Mouse (Mus musculus) adrenal gland, adult 18-20 months (tissue): ENCODE data around the gene Ubl7. TPM values are rescaled to one million over a fixed set of nuclear protein-coding genes. Genes with fewer than 3 reads are reported as not detected.
"Not testable (repeated sequence)": the region's sequence is repeated elsewhere in the genome, so short reads cannot be mapped to it uniquely, and the experiment has no call there.

Experiments used
- DNase-seq, 2 experiments: peaks; one replicate each; pipeline ENCODE4 v3.0.0; 2021 to 2022; ENCODE audit warnings: low spot score in 2 of 2
- long read RNA-seq, 2 experiments: library from polyadenylated mRNA; stranded (forward); transcript quantifications; one replicate each; pipeline ENCODE4 v2.0.0; 2021
- total RNA-seq, 2 experiments: library from RNA; stranded (reverse); gene quantifications; 1 replicate in 1 of 2; 2 replicates in 1 of 2; pipeline ENCODE4 v1.2.3; 2021

The Ubl7 gene
- 10 to 100 TPM; 66.7 to 73.4 TPM for total RNA-seq
- long read RNA-seq, experiment 1, transcript Ubl7-208 (11 exons, 1,426 nt): minor isoform, 5 of 55 reads
- long read RNA-seq, experiment 1, transcript Ubl7-209 (11 exons, 1,319 nt): minor isoform, 13 of 55 reads
- long read RNA-seq, experiment 1, transcript Ubl7-201 (11 exons, 1,364 nt): major isoform, 30 of 55 reads
- long read RNA-seq, experiment 1, partial matches to known transcripts: 4 of 55 reads
- long read RNA-seq, experiment 1, other reads (novel, unspliced or antisense): 3 of 55 reads
- long read RNA-seq, experiment 2, transcript Ubl7-201 (11 exons, 1,364 nt): major isoform, 55 of 95 reads
- long read RNA-seq, experiment 2, transcript Ubl7-209 (11 exons, 1,319 nt): minor isoform, 17 of 95 reads
- long read RNA-seq, experiment 2, transcript Ubl7-208 (11 exons, 1,426 nt): minor isoform, 5 of 95 reads
- long read RNA-seq, experiment 2, partial matches to known transcripts: 8 of 95 reads
- long read RNA-seq, experiment 2, other reads (novel, unspliced or antisense): 10 of 95 reads

- DNase-seq: peak; percentile 83 to 85
Observed at GRCm38 (mm10) chr9:57910254-57911160, at the start of gene Ubl7. TSS of gene Ubl7 (plus strand) at chr9:57910979.

- DNase-seq: peak; percentile 30 to 52
Observed at GRCm38 (mm10) chr9:57861951-57862471, 48.8 kb upstream of the Ubl7 start.

GRCm38 (mm10) chr9:57864336-57864735, 46.4 kb upstream of the Ubl7 start:
- DNase-seq: no peak

- no peak for DNase-seq
Observed at GRCm38 (mm10) chr9:57866530-57866929, 44.2 kb upstream of the Ubl7 start.

GRCm38 (mm10) chr9:57867236-57867635, 43.5 kb upstream of the Ubl7 start:
- no peak for DNase-seq

GRCm38 (mm10) chr9:57867880-57868279, 42.9 kb upstream of the Ubl7 start:
- DNase-seq: no peak

- no peak for DNase-seq
Observed at GRCm38 (mm10) chr9:57868767-57869166, 42.0 kb upstream of the Ubl7 start.

- DNase-seq: no peak
Observed at GRCm38 (mm10) chr9:57870273-57870816, 40.4 kb upstream of the Ubl7 start.

- no peak for DNase-seq
Observed at GRCm38 (mm10) chr9:57874134-57874533, 36.6 kb upstream of the Ubl7 start.

- no peak for DNase-seq
Observed at GRCm38 (mm10) chr9:57874994-57875393, 35.8 kb upstream of the Ubl7 start.

- no peak for DNase-seq
Observed at GRCm38 (mm10) chr9:57879213-57879612, 31.6 kb upstream of the Ubl7 start.

- DNase-seq: no peak
Observed at GRCm38 (mm10) chr9:57880278-57880677, 30.5 kb upstream of the Ubl7 start.

GRCm38 (mm10) chr9:57881781-57882180, 29.0 kb upstream of the Ubl7 start:
- DNase-seq: not testable (repeated sequence)

GRCm38 (mm10) chr9:57883413-57883812, 27.4 kb upstream of the Ubl7 start:
- DNase-seq: no peak

- DNase-seq: no peak
Observed at GRCm38 (mm10) chr9:57888119-57888518, 22.7 kb upstream of the Ubl7 start.

GRCm38 (mm10) chr9:57900478-57900877, 10.3 kb upstream of the Ubl7 start:
- DNase-seq: no peak

- no peak for DNase-seq
Observed at GRCm38 (mm10) chr9:57901197-57901596, 9.6 kb upstream of the Ubl7 start.

GRCm38 (mm10) chr9:57901601-57902000, 9.2 kb upstream of the Ubl7 start:
- DNase-seq: no peak

- no peak for DNase-seq
Observed at GRCm38 (mm10) chr9:57902132-57902531, 8.6 kb upstream of the Ubl7 start.

GRCm38 (mm10) chr9:57903589-57904249, 7.1 kb upstream of the Ubl7 start:
- DNase-seq: no peak

- no peak for DNase-seq
Observed at GRCm38 (mm10) chr9:57904250-57904644, 6.5 kb upstream of the Ubl7 start.
